Mouse (Mus musculus) stomach, postnatal 0 days (tissue): ENCODE measurements around the gene H2afy2. TPM values are rescaled to one million over a fixed set of nuclear protein-coding genes. Genes with fewer than 3 reads are reported as not detected.

ENCODE experiments used
- ATAC-seq: fragments of 200-750 bp; cut with Nextera tagmentation; 2 replicates; pipeline ENCODE4 v1.8.0; 2017; ENCODE audit not compliant: low FRiP score, low TSS enrichment
- DNase-seq: peaks from one replicate; pipeline ENCODE4 v3.0.0-alpha.2; 2016; ENCODE audit warnings: low spot score
- H3K27ac ChIP-seq: fragments of 300-500 bp; sonication (generic); replicated peaks from 2 replicates; pipeline ENCODE4 v1.5.1; 2014; ENCODE audit warnings: mild to moderate bottlenecking, control low read depth
- H3K27me3 ChIP-seq: fragments of 300-500 bp; sonication (generic); 2 replicates; pipeline ENCODE4 v1.6.1; 2014; ENCODE audit warnings: low read length; ENCODE audit not compliant: control insufficient read depth, insufficient read depth
- H3K36me3 ChIP-seq: fragments of 300-500 bp; sonication (generic); 2 replicates; pipeline ENCODE4 v1.6.1; 2014; ENCODE audit warnings: low read length, mixed read lengths; ENCODE audit not compliant: control insufficient read depth, insufficient read depth
- H3K4me1 ChIP-seq: fragments of 300-500 bp; sonication (generic); replicated peaks from 2 replicates; pipeline ENCODE4 v1.6.1; 2014; ENCODE audit warnings: antibody characterized with exemption; ENCODE audit not compliant: control insufficient read depth, insufficient read depth
- H3K4me2 ChIP-seq: fragments of 300-500 bp; sonication (generic); replicated peaks from 2 replicates; pipeline ENCODE4 v1.6.1; 2014; ENCODE audit warnings: low read depth, mild to moderate bottlenecking, control low read depth, moderate library complexity
- H3K4me3 ChIP-seq: fragments of 300-500 bp; sonication (generic); 2 replicates; pipeline ENCODE4 v1.5.1; 2014; ENCODE audit warnings: low read depth, low read length, control low read depth
- H3K9ac ChIP-seq: fragments of 300-500 bp; sonication (generic); 2 replicates; pipeline ENCODE4 v1.6.1; 2014; ENCODE audit warnings: mild to moderate bottlenecking, low read length, control low read depth, mixed read lengths
- H3K9me3 ChIP-seq: fragments of 300-500 bp; sonication (generic); 2 replicates; pipeline ENCODE4 v1.6.1; 2016; ENCODE audit warnings: low read length; ENCODE audit not compliant: control insufficient read depth
- CTCF ChIP-seq: IDR thresholded peaks from 2 replicates; pipeline ENCODE4 v1.5.1; 2016; ENCODE audit warnings: antibody characterized with exemption, low read depth, mild to moderate bottlenecking, moderate library complexity
- EP300 ChIP-seq: optimal IDR thresholded peaks from 2 replicates; pipeline ENCODE3; 2016; ENCODE audit warnings: antibody characterized with exemption
- WGBS: fragments of 180-500 bp; shearing (Covaris S2); extraction: QIAGEN DNeasy Blood & Tissue Kit; methylation state at CpG from one replicate; pipeline ENCODE4 v1.1.7; 2014; 5-methylcytosine and 5-hydroxymethylcytosine counted together
- polyA plus RNA-seq: library from polyadenylated mRNA; unstranded; fragments of >200 nt; fragmentation: Nextera tagmentation; extraction: Ambion mirVana; gene quantifications from 2 replicates; pipeline ENCODE4 v1.2.1, GENCODE M21; 2015

The H2afy2 gene
- 26.0 and 28.7 TPM in 2 replicates for polyA plus RNA-seq

DNA sequence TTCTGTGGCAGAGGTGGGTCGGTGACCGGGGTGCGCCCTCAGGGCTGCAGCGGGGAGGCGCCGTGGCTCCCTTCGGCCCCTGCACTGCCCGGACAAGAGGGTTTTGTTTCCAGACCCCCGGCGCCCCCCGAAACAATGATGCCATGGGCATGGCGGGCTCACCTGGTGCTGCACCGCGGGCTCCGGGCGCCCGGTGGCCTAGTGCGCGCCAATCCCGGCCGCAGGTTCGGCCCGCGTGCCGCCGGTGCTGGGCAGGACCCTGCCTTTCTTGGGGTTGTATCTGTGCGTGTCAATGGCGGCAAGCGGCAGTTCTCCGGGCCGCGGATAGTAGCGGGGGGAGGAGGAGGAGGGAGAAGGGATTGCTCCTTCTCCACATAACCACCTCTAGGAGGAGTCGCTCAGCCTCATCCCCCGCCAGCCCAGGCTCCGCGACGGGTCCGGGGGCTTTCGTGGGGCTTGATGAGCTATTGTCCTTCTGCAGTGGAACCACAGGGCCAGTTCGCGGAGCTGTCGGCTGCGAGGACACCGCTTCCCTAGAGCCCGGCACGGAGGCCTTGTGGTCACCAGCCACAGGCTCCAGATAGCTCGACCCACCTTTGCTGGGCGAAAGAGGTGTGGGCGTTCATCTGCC, at the start of gene H2afy2:
Gene H2afy2 (minus strand): TSS at position 527 of the 631 bp plus-strand sequence.
- H3K4me2 ChIP-seq: peak within 1 kb of the TSS; percentile 79
- WGBS: under 1% methylated on average over 46 of the region's 50 CpGs
- H3K9ac ChIP-seq: peak within 1 kb of the TSS; percentile 90

DNA sequence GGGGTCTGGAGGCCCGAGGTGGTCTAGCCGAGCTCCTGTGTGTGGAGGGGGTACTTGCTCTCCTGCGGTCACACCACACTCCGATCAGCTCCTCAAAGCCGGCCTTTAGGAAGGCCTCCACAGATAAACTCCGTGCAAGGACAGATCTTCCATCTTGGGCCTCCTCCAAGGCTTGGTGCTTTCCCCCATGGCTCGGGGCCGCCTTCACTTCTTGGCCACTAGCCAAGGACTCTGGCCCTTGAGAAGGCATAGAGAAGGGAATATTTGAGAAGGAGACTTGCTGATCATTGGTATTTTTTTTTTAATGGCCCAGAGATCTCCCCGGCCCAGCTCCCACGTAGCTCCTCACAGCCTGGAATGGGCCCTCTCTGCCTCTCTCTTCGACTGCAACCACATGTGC, 48.8 kb upstream of the H2afy2 start:
- H3K4me3 ChIP-seq: no peak overlapping the region
- no peak for DNase-seq

More for the DNA sequence above, at the start of gene H2afy2:
- TF ChIP-seq EP300 (no peak), CTCF (peak; percentile 69)
- peak within 1 kb of the TSS; percentile 86 for H3K27ac ChIP-seq
- H3K36me3 ChIP-seq: no peaks in the 10 kb centered on the region
- H3K4me3 ChIP-seq: peak within 1 kb of the TSS; percentile 84
- H3K27me3 ChIP-seq: no peaks in the 10 kb centered on the region
- ATAC-seq (peak; percentile 64), DNase-seq (peak; percentile 68)
- H3K9me3 ChIP-seq: no peaks in the 10 kb centered on the region
- no peaks in the 10 kb centered on the region for H3K4me1 ChIP-seq

DNA sequence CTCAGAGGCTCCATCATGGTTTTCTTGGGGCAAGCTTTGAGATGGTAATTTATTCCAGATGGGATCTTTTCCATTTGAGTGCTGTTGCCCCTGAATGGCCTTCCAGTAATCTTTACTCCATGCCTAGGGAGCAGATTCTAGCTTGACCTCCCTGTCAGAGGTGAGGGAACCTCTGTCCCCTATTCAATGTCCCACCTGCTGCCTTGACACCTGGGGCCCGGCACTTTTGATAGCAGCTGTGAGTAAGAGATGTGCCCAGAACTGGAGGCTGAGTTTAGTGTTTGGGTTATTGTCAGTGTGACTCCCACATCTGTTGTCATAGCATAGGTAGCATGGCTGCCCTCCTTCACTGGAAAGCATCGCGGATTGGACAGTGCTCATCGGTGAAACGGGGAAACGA, 47.8 kb upstream of the H2afy2 start:
- Histone ChIP-seq H3K4me3 (no peak overlapping the region), H3K4me2 (no peak overlapping the region), H3K9ac (no peak overlapping the region), H3K9me3 (no peaks in the 10 kb centered on the region), H3K27me3 (no peaks in the 10 kb centered on the region), H3K27ac (no peak overlapping the region), H3K4me1 (no peaks in the 10 kb centered on the region), H3K36me3 (no peaks in the 10 kb centered on the region)
- TF ChIP-seq CTCF (no peak), EP300 (no peak)
- no peak for DNase-seq
- 90% methylated on average over 6 of the region's 6 CpGs for WGBS
- no peak for ATAC-seq

More for the DNA sequence above, 48.8 kb upstream of the H2afy2 start:
- H3K4me2 ChIP-seq: no peak overlapping the region
- WGBS: 65% methylated on average over 11 of the region's 11 CpGs
- TF ChIP-seq CTCF (no peak), EP300 (no peak)
- H3K27me3 ChIP-seq: no peaks in the 10 kb centered on the region
- no peaks in the 10 kb centered on the region for H3K9me3 ChIP-seq
- no peak overlapping the region for H3K27ac ChIP-seq
- H3K36me3 ChIP-seq: no peaks in the 10 kb centered on the region
- H3K9ac ChIP-seq: no peak overlapping the region
- H3K4me1 ChIP-seq: no peaks in the 10 kb centered on the region
- no peak for ATAC-seq

DNA sequence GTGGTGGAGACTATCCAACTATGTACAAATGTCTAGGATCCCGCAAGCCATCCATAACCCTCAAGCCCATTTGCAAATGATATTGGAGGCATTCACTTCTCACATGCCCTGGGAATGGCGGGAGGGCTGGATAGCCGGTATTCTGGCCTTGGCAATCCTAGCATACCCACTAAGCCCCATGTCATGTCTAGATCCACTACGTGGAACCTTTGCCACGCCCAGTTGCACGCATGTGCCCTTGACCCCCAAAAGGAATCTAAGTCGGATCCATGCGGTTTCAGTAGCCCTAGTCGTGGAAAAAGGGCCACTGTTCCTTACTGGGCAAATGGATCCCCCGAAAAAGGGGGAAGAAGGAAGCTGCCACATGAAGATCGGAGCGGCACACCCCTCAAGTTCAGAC, 47.3 kb upstream of the H2afy2 start:
- Histone ChIP-seq H3K9me3 (no peaks in the 10 kb centered on the region), H3K27ac (no peak overlapping the region), H3K4me3 (no peak overlapping the region), H3K27me3 (no peaks in the 10 kb centered on the region), H3K4me1 (no peaks in the 10 kb centered on the region), H3K36me3 (no peaks in the 10 kb centered on the region), H3K9ac (no peak overlapping the region), H3K4me2 (no peak overlapping the region)
- DNase-seq: no peak
- ATAC-seq: no peak
- 68% methylated on average over 12 of the region's 12 CpGs for WGBS
- TF ChIP-seq EP300 (no peak), CTCF (no peak)

DNA sequence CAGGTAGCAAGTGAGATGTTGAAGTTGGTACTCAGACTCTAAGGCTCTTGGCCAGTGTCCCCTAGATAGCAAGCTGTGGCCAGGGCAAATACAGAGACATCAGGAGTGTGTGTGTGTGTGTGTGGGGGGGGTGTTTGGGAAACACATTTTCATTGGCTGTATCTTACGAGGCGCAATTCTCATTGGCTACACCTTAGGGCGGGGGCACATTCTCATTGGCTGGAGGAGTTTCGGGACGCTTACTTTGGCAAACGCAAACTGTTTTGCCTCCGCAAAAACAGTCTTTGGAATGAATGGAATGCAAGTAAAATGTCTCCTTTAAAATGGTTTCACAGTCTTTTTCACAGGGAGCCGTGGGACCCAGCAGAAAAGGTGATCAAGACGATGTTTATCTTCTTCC, 46.9 kb upstream of the H2afy2 start:
- ATAC-seq (no peak), DNase-seq (no peak)
- Histone ChIP-seq H3K9ac (no peak overlapping the region), H3K4me1 (no peaks in the 10 kb centered on the region), H3K27me3 (no peaks in the 10 kb centered on the region), H3K4me3 (no peak overlapping the region), H3K27ac (no peak overlapping the region), H3K4me2 (no peak overlapping the region), H3K9me3 (no peaks in the 10 kb centered on the region), H3K36me3 (no peaks in the 10 kb centered on the region)
- TF ChIP-seq CTCF: no peak
- TF ChIP-seq EP300: no peak
- 33% methylated on average over 9 of the region's 9 CpGs for WGBS

DNA sequence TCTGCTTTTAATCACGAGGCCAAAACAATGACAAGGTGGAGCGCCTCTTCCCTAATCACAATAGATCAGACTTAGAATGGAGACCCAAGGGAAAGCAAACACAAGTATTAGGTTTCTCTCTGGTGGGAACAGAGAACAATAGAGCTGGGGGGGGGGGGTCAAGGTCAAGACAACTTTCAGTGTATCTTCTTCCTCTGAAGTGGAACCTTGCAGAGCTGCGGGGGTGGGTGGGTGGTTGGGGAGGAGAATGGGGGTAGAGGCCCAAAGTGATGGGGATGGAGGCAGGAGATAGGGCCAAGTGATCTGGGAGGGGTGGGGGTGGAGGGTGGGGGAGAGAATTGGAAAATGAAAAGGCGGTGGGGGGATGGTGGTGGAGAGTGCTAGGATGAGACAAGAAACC, 45.1 kb upstream of the H2afy2 start:
- 49% methylated on average over 4 of the region's 4 CpGs for WGBS

More for the DNA sequence above, 45.1 kb upstream of the H2afy2 start:
- no peak overlapping the region for H3K4me2 ChIP-seq
- H3K36me3 ChIP-seq: no peaks in the 10 kb centered on the region
- no peak overlapping the region for H3K27ac ChIP-seq
- H3K9ac ChIP-seq: no peak overlapping the region
- no peak for ATAC-seq
- H3K9me3 ChIP-seq: no peaks in the 10 kb centered on the region
- no peaks in the 10 kb centered on the region for H3K27me3 ChIP-seq
- no peak for DNase-seq
- no peak for TF ChIP-seq EP300
- no peak for TF ChIP-seq CTCF
- H3K4me3 ChIP-seq: no peak overlapping the region
- H3K4me1 ChIP-seq: no peaks in the 10 kb centered on the region
